Comparison of ENCODE assay signal across 20 mouse cellular contexts in the genomic region with DNA sequence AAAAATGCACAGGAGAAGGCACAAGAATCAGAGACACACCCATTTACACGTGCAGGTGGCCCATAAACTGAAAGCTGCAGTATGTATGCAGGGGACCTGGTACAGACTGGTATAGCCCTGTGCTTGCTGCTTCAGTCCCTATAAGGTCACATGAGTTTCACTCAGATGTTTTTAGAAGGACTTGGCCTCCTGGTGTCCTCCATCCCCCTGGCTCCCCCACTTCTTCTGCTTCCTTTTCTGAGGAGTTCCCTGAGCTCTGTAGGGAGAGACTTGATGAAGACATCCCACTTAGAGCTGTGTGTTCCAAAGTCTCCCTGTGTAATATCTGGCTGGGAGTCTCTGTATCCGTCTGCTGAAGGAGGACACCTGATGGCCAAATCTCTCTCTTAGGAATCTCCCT. TPM values are rescaled to one million over a fixed set of nuclear protein-coding genes. Genes with fewer than 3 reads are reported as not detected.
A peak's percentile ranks its signal among the peaks of the same experiment; 100 is the strongest.
DNase-seq lines count a peak whose midpoint lies in the region; ATAC-seq lines count a peak whose summit lies in the region.
"Had no signal": no experiment of that assay in that cellular context is flagged by ENCODE, and none has a peak within 500 bp of the region (broad histone marks: within the 10 kb centered on the region; RNA-seq: fewer than 3 reads in every experiment).

No protein-coding gene starts in this region.

- H3K4me1 ChIP-seq in heart, embryonic 12.5 days (replicated peaks): no peaks in the 10 kb centered on the region
- H3K4me1 ChIP-seq in limb, embryonic 10.5 days: no peaks in the 10 kb centered on the region
- no peaks in the 10 kb centered on the region for H3K4me1 ChIP-seq in hindbrain, embryonic 11.5 days (replicated peaks; ENCODE audit: control insufficient read depth, insufficient read depth, low read length)
- H3K4me1 ChIP-seq: embryonic facial prominence, embryonic 12.5 days; forebrain, embryonic 12.5 days; forebrain, embryonic 15.5 days had no signal

- H3K27ac ChIP-seq in heart, embryonic 12.5 days (ENCODE audit: poor library complexity, severe bottlenecking): no peak overlapping the region
- no peak overlapping the region for H3K27ac ChIP-seq in limb, embryonic 10.5 days
- H3K27ac ChIP-seq in hindbrain, embryonic 11.5 days (ENCODE audit: low read depth, low read length): no peak overlapping the region
- H3K27ac ChIP-seq: embryonic facial prominence, embryonic 12.5 days; forebrain, embryonic 12.5 days; forebrain, embryonic 15.5 days had no signal

- no peaks in the 10 kb centered on the region for H3K36me3 ChIP-seq in heart, embryonic 12.5 days
- no peaks in the 10 kb centered on the region for H3K36me3 ChIP-seq in limb, embryonic 10.5 days
- H3K36me3 ChIP-seq in hindbrain, embryonic 11.5 days (ENCODE audit: control insufficient read depth, insufficient read depth, low read length): no peaks in the 10 kb centered on the region
- H3K36me3 ChIP-seq: embryonic facial prominence, embryonic 12.5 days; forebrain, embryonic 12.5 days; forebrain, embryonic 15.5 days had no signal

- peak; percentile 51 for DNase-seq in heart, adult 11 months
- DNase-seq in testis, postnatal 10 days (ENCODE audit: low spot score): peak; percentile 8
- DNase-seq in testis, postnatal 14 days (ENCODE audit: low spot score): no peak
- DNase-seq in limb, embryonic 10.5 days (ENCODE audit: low spot score): peak; percentile 11
- DNase-seq in hindbrain, embryonic 11.5 days (ENCODE audit: low spot score): no peak
- DNase-seq: adrenal gland, adult 2 months; adrenal gland, postnatal 10 days; adrenal gland, postnatal 25 days; cerebellum, adult 11 months; cerebellum, adult 18-20 months; cerebellum, adult 8-10 months; cerebellum, adult 9-11 months; cerebellum, postnatal 14 days; cerebellum, postnatal 36 days; embryo, embryonic 11 days; forebrain, postnatal 0 days had no signal

- no peaks in the 10 kb centered on the region for H3K9me3 ChIP-seq in heart, embryonic 12.5 days (replicated peaks)
- H3K9me3 ChIP-seq in limb, embryonic 10.5 days (replicated peaks): no peaks in the 10 kb centered on the region
- H3K9me3 ChIP-seq in hindbrain, embryonic 11.5 days (ENCODE audit: control insufficient read depth, low read length): no peaks in the 10 kb centered on the region
- H3K9me3 ChIP-seq: embryonic facial prominence, embryonic 12.5 days; forebrain, embryonic 12.5 days; forebrain, embryonic 15.5 days had no signal

- no peak overlapping the region for H3K9ac ChIP-seq in heart, embryonic 12.5 days
- H3K9ac ChIP-seq in hindbrain, embryonic 11.5 days (ENCODE audit: low read depth, low read length): no peak overlapping the region
- H3K9ac ChIP-seq: embryonic facial prominence, embryonic 12.5 days; forebrain, embryonic 12.5 days; forebrain, embryonic 15.5 days; forebrain, postnatal 0 days had no signal

- H3K27me3 ChIP-seq in heart, embryonic 12.5 days (replicated peaks): peaks cover 67% of the 10 kb centered on the region
- H3K27me3 ChIP-seq in limb, embryonic 10.5 days (ENCODE audit: low read depth, poor library complexity, severe bottlenecking): peaks cover 74% of the 10 kb centered on the region
- H3K27me3 ChIP-seq in hindbrain, embryonic 11.5 days (ENCODE audit: control insufficient read depth, insufficient read depth, low read length): peaks cover 2% of the 10 kb centered on the region; the same call in 1 of the 2 replicates

- WGBS in heart, embryonic 12.5 days: 37% methylated on average over 2 of the region's 2 CpGs
- WGBS in limb, embryonic 10.5 days: 30% methylated on average over 2 of the region's 2 CpGs
- WGBS in hindbrain, embryonic 11.5 days: 26% methylated on average over 2 of the region's 2 CpGs

- no peak for ATAC-seq in heart, embryonic 12.5 days (ENCODE audit: insufficient number of reproducible peaks, low FRiP score)
- ATAC-seq in hindbrain, embryonic 11.5 days (ENCODE audit: low FRiP score): no peak
- ATAC-seq: forebrain, postnatal 0 days had no signal

- no peak overlapping the region for H3K4me2 ChIP-seq in heart, embryonic 12.5 days
- H3K4me2 ChIP-seq in hindbrain, embryonic 11.5 days (replicated peaks; ENCODE audit: low read depth, low read length): no peak overlapping the region
- H3K4me2 ChIP-seq: embryonic facial prominence, embryonic 12.5 days; forebrain, embryonic 12.5 days; forebrain, embryonic 15.5 days had no signal

- no peak overlapping the region for H3K4me3 ChIP-seq in heart, embryonic 12.5 days
- H3K4me3 ChIP-seq in limb, embryonic 10.5 days: no peak overlapping the region
- no peak overlapping the region for H3K4me3 ChIP-seq in hindbrain, embryonic 11.5 days (ENCODE audit: low read depth, low read length)
- H3K4me3 ChIP-seq: embryonic facial prominence, embryonic 12.5 days; forebrain, embryonic 12.5 days; forebrain, embryonic 15.5 days had no signal

RNA-seq across cellular contexts. Expression of a gene that starts 16.7 kb away (rescaled TPM):
- polyA plus RNA-seq in heart, embryonic 12.5 days (2016; fragmentation: Nextera tagmentation; extraction: Ambion mirVana): 0.06 TPM in 1 of 2 replicates, not detected in the other
- 0.91 and 1.0 TPM in 2 replicates for polyA plus RNA-seq in limb, embryonic 10.5 days (2016; fragmentation: Nextera tagmentation; extraction: Ambion mirVana)
- polyA plus RNA-seq in hindbrain, embryonic 11.5 days (2014; fragmentation: Nextera tagmentation; extraction: Ambion mirVana): 5.2 and 6.9 TPM in 2 replicates
- polyA plus RNA-seq: forebrain, embryonic 15.5 days had no signal

Comparison
In these comparisons a context has a peak if more than half of its experiments do, and no peak if none do; other contexts are left out.
1. DNase-seq: peak in heart, adult 11 months (single experiment), testis, postnatal 10 days (single experiment) and limb, embryonic 10.5 days (single experiment); none in testis, postnatal 14 days (single experiment) and hindbrain, embryonic 11.5 days (single experiment).